Mouse (Mus musculus) gastrocnemius, adult 18-20 months (tissue): ENCODE measurements around the gene Gpr176. TPM values are rescaled to one million over a fixed set of nuclear protein-coding genes. Genes with fewer than 3 reads are reported as not detected.

Source experiments
- DNase-seq: peaks from one replicate; pipeline ENCODE4 v3.0.0; 2021; ENCODE audit warnings: low spot score
- total RNA-seq, 2 experiments: library from RNA; stranded (reverse); gene quantifications; 2 replicates each; pipeline ENCODE4 v1.2.3; 2021

Gpr176 gene
- total RNA-seq, 2 experiments from 2014 or later = 0.12 to 0.23 TPM

GRCm38 (mm10) chr2:118373572-118374279 is 507 bp upstream of the Gpr176 start:
- peak; percentile 20 for DNase-seq

- DNase-seq = no peak
Observed at GRCm38 (mm10) chr2:118372561-118372900, 688 bp downstream of the Gpr176 start.

GRCm38 (mm10) chr2:118371841-118372240 is 1.4 kb downstream of the Gpr176 start:
- no peak for DNase-seq

- no peak for DNase-seq
Observed at GRCm38 (mm10) chr2:118355138-118355719, 18.0 kb downstream of the Gpr176 start.

GRCm38 (mm10) chr2:118353916-118354403 is 19.3 kb downstream of the Gpr176 start:
- no peak for DNase-seq

GRCm38 (mm10) chr2:118353498-118353897 is 19.7 kb downstream of the Gpr176 start:
- DNase-seq = no peak

- DNase-seq = no peak
Observed at GRCm38 (mm10) chr2:118345535-118345934, 27.7 kb downstream of the Gpr176 start.

GRCm38 (mm10) chr2:118343897-118344296 is 29.3 kb downstream of the Gpr176 start:
- no peak for DNase-seq

GRCm38 (mm10) chr2:118341295-118341694 is 31.9 kb downstream of the Gpr176 start:
- DNase-seq = no peak

- no peak for DNase-seq
Observed at GRCm38 (mm10) chr2:118336084-118336483, 37.1 kb downstream of the Gpr176 start.

GRCm38 (mm10) chr2:118322663-118323062 is 50.6 kb downstream of the Gpr176 start:
- no peak for DNase-seq

- no peak for DNase-seq
Observed at GRCm38 (mm10) chr2:118321804-118322203, 51.4 kb downstream of the Gpr176 start.

GRCm38 (mm10) chr2:118321094-118321493 is 52.1 kb downstream of the Gpr176 start:
- no peak for DNase-seq

- no peak for DNase-seq
Observed at GRCm38 (mm10) chr2:118320519-118320918, 52.7 kb downstream of the Gpr176 start.

- DNase-seq = no peak
Observed at GRCm38 (mm10) chr2:118319176-118319575, 54.0 kb downstream of the Gpr176 start.

GRCm38 (mm10) chr2:118316939-118317338 is 56.3 kb downstream of the Gpr176 start:
- DNase-seq = no peak

GRCm38 (mm10) chr2:118315656-118316402 is 57.4 kb downstream of the Gpr176 start:
- no peak for DNase-seq

GRCm38 (mm10) chr2:118307561-118307960 is 65.7 kb downstream of the Gpr176 start:
- DNase-seq = no peak

GRCm38 (mm10) chr2:118306966-118307365 is 66.3 kb downstream of the Gpr176 start:
- no peak for DNase-seq

- DNase-seq = no peak
Observed at GRCm38 (mm10) chr2:118306522-118306895, 66.7 kb downstream of the Gpr176 start.

- no peak for DNase-seq
Observed at GRCm38 (mm10) chr2:118305827-118306521, 67.2 kb downstream of the Gpr176 start.

- no peak for DNase-seq
Observed at GRCm38 (mm10) chr2:118303456-118303855, 69.8 kb downstream of the Gpr176 start.
